Mouse (Mus musculus): ENCODE results near the gene A030005L19Rik.

- TF ChIP-seq POLR2AphosphoS2 (IDR thresholded peaks at IDR 0.05; ENCODE audit: insufficient read length, low read depth) = no peak
- no peak for TF ChIP-seq MAX (IDR thresholded peaks at IDR 0.05; ENCODE audit: low read depth)
- TF ChIP-seq CEBPB (IDR thresholded peaks at IDR 0.05; ENCODE audit: insufficient read depth, poor library complexity, severe bottlenecking) = no peak
Observed at GRCm38 (mm10) chr1:82879172-82879571, 34.0 kb upstream of the A030005L19Rik start.

Measured in myocyte (in vitro differentiated cells).